Mouse (Mus musculus): ENCODE measurements around the gene Tpcn2. TPM values are rescaled to one million over a fixed set of nuclear protein-coding genes. Genes with fewer than 3 reads are reported as not detected.
A peak's percentile ranks its signal among the peaks of the same experiment; 100 is the strongest.

The Tpcn2 gene
- 3.2 and 4.8 TPM in 2 replicates for polyA plus RNA-seq (2015; fragmentation: Nextera tagmentation; extraction: Ambion mirVana)

GRCm38 (mm10) chr7:145283487-145284187 lies at the start of gene Tpcn2:
TSS of gene Tpcn2 (minus strand) at chr7:145284011.
- 5% methylated on average over 18 of the region's 18 CpGs for WGBS
- peak within 1 kb of the TSS; percentile 49 for H3K9ac ChIP-seq (replicated peaks)

GRCm38 (mm10) chr7:145332376-145333041 lies 48.7 kb upstream of the Tpcn2 start:
- no peak overlapping the region for H3K4me2 ChIP-seq
- H3K27me3 ChIP-seq (replicated peaks): no peaks in the 10 kb centered on the region
- ATAC-seq (ENCODE audit: low FRiP score): no peak
- 48% methylated on average over 1 of the region's 1 CpGs for WGBS
- H3K4me1 ChIP-seq: 0 out of 2 replicates have a peak, but pooled peaks cover 6% of the 10 kb centered on the region
- H3K9me3 ChIP-seq (replicated peaks): no peaks in the 10 kb centered on the region
- no peaks in the 10 kb centered on the region for H3K36me3 ChIP-seq
- H3K4me3 ChIP-seq (replicated peaks): no peak overlapping the region
- no peak overlapping the region for H3K27ac ChIP-seq (replicated peaks)
- no peak overlapping the region for H3K9ac ChIP-seq (replicated peaks)

More at GRCm38 (mm10) chr7:145283487-145284187, at the start of gene Tpcn2:
- peak; percentile 92 for ATAC-seq (ENCODE audit: low FRiP score)
- Histone ChIP-seq H3K4me3 (replicated peaks) (peak within 1 kb of the TSS; percentile 50), H3K36me3 (no peaks in the 10 kb centered on the region), H3K4me1 (peaks cover 11% of the 10 kb centered on the region), H3K9me3 (replicated peaks) (no peaks in the 10 kb centered on the region), H3K27me3 (replicated peaks) (no peaks in the 10 kb centered on the region), H3K27ac (replicated peaks) (no peak within 1 kb of the TSS), H3K4me2 (peak within 1 kb of the TSS; percentile 74)

- no peak overlapping the region for H3K4me2 ChIP-seq
- 0 out of 2 replicates have a peak, but pooled peaks cover 6% of the 10 kb centered on the region for H3K4me1 ChIP-seq
- H3K9ac ChIP-seq (replicated peaks): no peak overlapping the region
- H3K9me3 ChIP-seq (replicated peaks): no peaks in the 10 kb centered on the region
- no peaks in the 10 kb centered on the region for H3K36me3 ChIP-seq
- H3K27me3 ChIP-seq (replicated peaks): no peaks in the 10 kb centered on the region
- no peak overlapping the region for H3K27ac ChIP-seq (replicated peaks)
- no peak overlapping the region for H3K4me3 ChIP-seq (replicated peaks)
- no peak for ATAC-seq (ENCODE audit: low FRiP score)
- 86% methylated on average over 2 of the region's 2 CpGs for WGBS
Measured at GRCm38 (mm10) chr7:145330641-145331040, 46.8 kb upstream of the Tpcn2 start.

- Histone ChIP-seq H3K36me3 (no peaks in the 10 kb centered on the region), H3K4me2 (no peak overlapping the region), H3K9ac (replicated peaks) (no peak overlapping the region), H3K27me3 (replicated peaks) (no peaks in the 10 kb centered on the region), H3K4me3 (replicated peaks) (no peak overlapping the region), H3K27ac (replicated peaks) (no peak overlapping the region), H3K4me1 (0 out of 2 replicates have a peak, but pooled peaks cover 2% of the 10 kb centered on the region), H3K9me3 (replicated peaks) (no peaks in the 10 kb centered on the region)
- WGBS: 77% methylated on average over 2 of the region's 2 CpGs
- no peak for ATAC-seq (ENCODE audit: low FRiP score)
Measured at GRCm38 (mm10) chr7:145329982-145330381, 46.2 kb upstream of the Tpcn2 start.

GRCm38 (mm10) chr7:145325697-145326096 lies 41.9 kb upstream of the Tpcn2 start:
- Histone ChIP-seq H3K36me3 (no peaks in the 10 kb centered on the region), H3K4me1 (no peaks in the 10 kb centered on the region), H3K9me3 (replicated peaks) (no peaks in the 10 kb centered on the region), H3K4me3 (replicated peaks) (no peak overlapping the region), H3K27ac (replicated peaks) (no peak overlapping the region), H3K9ac (replicated peaks) (no peak overlapping the region), H3K4me2 (no peak overlapping the region), H3K27me3 (replicated peaks) (no peaks in the 10 kb centered on the region)
- 50% methylated on average over 2 of the region's 2 CpGs for WGBS
- no peak for ATAC-seq (ENCODE audit: low FRiP score)

- 44% methylated on average over 4 of the region's 4 CpGs for WGBS
- ATAC-seq (ENCODE audit: low FRiP score): no peak
- Histone ChIP-seq H3K9me3 (replicated peaks) (no peaks in the 10 kb centered on the region), H3K4me3 (replicated peaks) (no peak overlapping the region), H3K9ac (replicated peaks) (no peak overlapping the region), H3K36me3 (no peaks in the 10 kb centered on the region), H3K27ac (replicated peaks) (no peak overlapping the region), H3K4me1 (no peaks in the 10 kb centered on the region), H3K4me2 (no peak overlapping the region), H3K27me3 (replicated peaks) (no peaks in the 10 kb centered on the region)
Measured at GRCm38 (mm10) chr7:145323607-145324006, 39.8 kb upstream of the Tpcn2 start.

- Histone ChIP-seq H3K36me3 (no peaks in the 10 kb centered on the region), H3K4me2 (no peak overlapping the region), H3K9ac (replicated peaks) (no peak overlapping the region), H3K4me1 (no peaks in the 10 kb centered on the region), H3K4me3 (replicated peaks) (no peak overlapping the region), H3K9me3 (replicated peaks) (no peaks in the 10 kb centered on the region), H3K27ac (replicated peaks) (no peak overlapping the region), H3K27me3 (replicated peaks) (no peaks in the 10 kb centered on the region)
- no peak for ATAC-seq (ENCODE audit: low FRiP score)
- 64% methylated on average over 3 of the region's 3 CpGs for WGBS
Measured at GRCm38 (mm10) chr7:145319481-145319880, 35.7 kb upstream of the Tpcn2 start.

- Histone ChIP-seq H3K27me3 (replicated peaks) (no peaks in the 10 kb centered on the region), H3K4me3 (replicated peaks) (no peak overlapping the region), H3K9ac (replicated peaks) (no peak overlapping the region), H3K9me3 (replicated peaks) (no peaks in the 10 kb centered on the region), H3K4me1 (no peaks in the 10 kb centered on the region), H3K27ac (replicated peaks) (no peak overlapping the region), H3K4me2 (no peak overlapping the region), H3K36me3 (no peaks in the 10 kb centered on the region)
- 69% methylated on average over 4 of the region's 4 CpGs for WGBS
- ATAC-seq (ENCODE audit: low FRiP score): no peak
Measured at GRCm38 (mm10) chr7:145317522-145317921, 33.7 kb upstream of the Tpcn2 start.

GRCm38 (mm10) chr7:145314785-145315411 lies 31.1 kb upstream of the Tpcn2 start, which contains the start of gene Mrgprd:
TSS of gene Mrgprd (plus strand) at chr7:145314835.
- H3K4me2 ChIP-seq: no peak within 1 kb of the TSS
- no peak within 1 kb of the TSS for H3K27ac ChIP-seq (replicated peaks)
- no peak for ATAC-seq (ENCODE audit: low FRiP score)
- H3K9ac ChIP-seq (replicated peaks): no peak within 1 kb of the TSS
- no peak within 1 kb of the TSS for H3K4me3 ChIP-seq (replicated peaks)
- no peaks in the 10 kb centered on the region for H3K36me3 ChIP-seq
- H3K4me1 ChIP-seq: no peaks in the 10 kb centered on the region
- no peaks in the 10 kb centered on the region for H3K9me3 ChIP-seq (replicated peaks)
- 94% methylated on average over 6 of the region's 6 CpGs for WGBS
- H3K27me3 ChIP-seq (replicated peaks): no peaks in the 10 kb centered on the region

GRCm38 (mm10) chr7:145312137-145312536 lies 28.3 kb upstream of the Tpcn2 start:
- Histone ChIP-seq H3K9me3 (replicated peaks) (no peaks in the 10 kb centered on the region), H3K4me3 (replicated peaks) (no peak overlapping the region), H3K27me3 (replicated peaks) (no peaks in the 10 kb centered on the region), H3K4me2 (no peak overlapping the region), H3K4me1 (no peaks in the 10 kb centered on the region), H3K27ac (replicated peaks) (no peak overlapping the region), H3K36me3 (no peaks in the 10 kb centered on the region), H3K9ac (replicated peaks) (no peak overlapping the region)
- WGBS: 83% methylated on average over 3 of the region's 3 CpGs
- no peak for ATAC-seq (ENCODE audit: low FRiP score)

- 63% methylated on average over 5 of the region's 5 CpGs for WGBS
Measured at GRCm38 (mm10) chr7:145310526-145310925, 26.7 kb upstream of the Tpcn2 start.

GRCm38 (mm10) chr7:145309877-145310276 lies 26.1 kb upstream of the Tpcn2 start:
- ATAC-seq (ENCODE audit: low FRiP score): no peak
- Histone ChIP-seq H3K4me3 (replicated peaks) (no peak overlapping the region), H3K4me1 (no peaks in the 10 kb centered on the region), H3K4me2 (no peak overlapping the region), H3K27ac (replicated peaks) (no peak overlapping the region), H3K27me3 (replicated peaks) (no peaks in the 10 kb centered on the region), H3K9me3 (replicated peaks) (no peaks in the 10 kb centered on the region), H3K36me3 (no peaks in the 10 kb centered on the region), H3K9ac (replicated peaks) (no peak overlapping the region)
- 100% methylated on average over 1 of the region's 1 CpGs for WGBS

More at GRCm38 (mm10) chr7:145310526-145310925, 26.7 kb upstream of the Tpcn2 start:
- Histone ChIP-seq H3K36me3 (no peaks in the 10 kb centered on the region), H3K9me3 (replicated peaks) (no peaks in the 10 kb centered on the region), H3K9ac (replicated peaks) (no peak overlapping the region), H3K4me2 (no peak overlapping the region), H3K4me3 (replicated peaks) (no peak overlapping the region), H3K27me3 (replicated peaks) (no peaks in the 10 kb centered on the region), H3K4me1 (no peaks in the 10 kb centered on the region), H3K27ac (replicated peaks) (no peak overlapping the region)
- no peak for ATAC-seq (ENCODE audit: low FRiP score)
